Mouse (Mus musculus): Measurements from ENCODE around the gene Eif2b4.

DNA sequence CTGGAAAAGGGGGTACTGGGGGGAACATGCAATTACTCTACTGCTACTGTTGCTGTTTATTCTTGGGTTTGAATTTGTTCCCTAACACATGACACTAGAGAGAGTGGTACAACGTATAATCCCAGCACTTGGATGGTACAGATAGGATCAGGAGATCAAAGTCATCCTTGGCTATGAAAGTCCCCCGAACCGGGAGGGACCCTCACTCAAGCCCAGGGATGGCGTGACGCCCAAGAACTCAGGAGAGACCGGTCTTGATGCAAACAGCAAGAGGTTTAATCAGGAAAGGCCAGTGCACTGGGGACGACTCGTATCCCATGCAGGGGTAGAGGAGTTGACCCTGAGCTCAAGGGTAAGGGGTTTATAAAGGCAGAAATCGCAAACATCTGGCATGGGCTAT lies 29.5 kb upstream of the Eif2b4 start:
- no peak for TF ChIP-seq GATA1 (IDR thresholded peaks at IDR 0.05; ENCODE audit: low read length)
- no peak for TF ChIP-seq TAL1 (IDR thresholded peaks at IDR 0.05; ENCODE audit: low read length)

Data from erythroblast, embryonic 14.5 days (primary cell).